Mouse (Mus musculus) neural tube, embryonic 13.5 days (tissue): ENCODE measurements at regions not wholly inside any gene's neighbourhood (a gene's known extent, or its start where the extent isn't known, plus 50 kb on each side); places are given as distances from the start of the nearest gene placed in this dataset.

ENCODE experiments used
- ATAC-seq: fragments of 200-750 bp; cut with Nextera tagmentation; 2 replicates; pipeline ENCODE4 v1.8.0; 2017; ENCODE audit warnings: low read depth, mild to moderate bottlenecking, moderate TSS enrichment, moderate library complexity
- H3K27ac ChIP-seq: fragments of 300-500 bp; sonication (generic); replicated peaks from 2 replicates; pipeline ENCODE4 v1.5.1; 2015; ENCODE audit warnings: moderate library complexity, mild to moderate bottlenecking, inconsistent platforms
- H3K27me3 ChIP-seq: fragments of 300-500 bp; sonication (generic); 2 replicates; pipeline ENCODE4 v1.6.1; 2015; ENCODE audit warnings: mild to moderate bottlenecking, inconsistent platforms
- H3K36me3 ChIP-seq: fragments of 300-500 bp; sonication (generic); 2 replicates; pipeline ENCODE4 v1.6.1; 2015; ENCODE audit warnings: mild to moderate bottlenecking, inconsistent platforms
- H3K4me1 ChIP-seq: fragments of 300-500 bp; sonication (generic); replicated peaks from 2 replicates; pipeline ENCODE4 v1.6.1; 2015; ENCODE audit warnings: inconsistent platforms
- H3K4me2 ChIP-seq: fragments of 300-500 bp; sonication (generic); 2 replicates; pipeline ENCODE4 v1.6.1; 2015; ENCODE audit warnings: inconsistent platforms, mild to moderate bottlenecking, moderate library complexity
- H3K4me3 ChIP-seq: fragments of 300-500 bp; sonication (generic); 2 replicates; pipeline ENCODE4 v1.5.1; 2015; ENCODE audit warnings: mild to moderate bottlenecking, inconsistent platforms
- H3K9ac ChIP-seq: fragments of 300-500 bp; sonication (generic); 2 replicates; pipeline ENCODE4 v1.6.1; 2015; ENCODE audit warnings: moderate library complexity, mild to moderate bottlenecking, inconsistent platforms
- H3K9me3 ChIP-seq: fragments of 300-500 bp; sonication (generic); 2 replicates; pipeline ENCODE4 v1.6.1; 2016; ENCODE audit warnings: inconsistent platforms
- WGBS: fragments of 180-500 bp; shearing (Covaris S2); methylation state at CpG from one replicate; pipeline ENCODE4 v1.1.7; 2015; 5-methylcytosine and 5-hydroxymethylcytosine counted together

DNA sequence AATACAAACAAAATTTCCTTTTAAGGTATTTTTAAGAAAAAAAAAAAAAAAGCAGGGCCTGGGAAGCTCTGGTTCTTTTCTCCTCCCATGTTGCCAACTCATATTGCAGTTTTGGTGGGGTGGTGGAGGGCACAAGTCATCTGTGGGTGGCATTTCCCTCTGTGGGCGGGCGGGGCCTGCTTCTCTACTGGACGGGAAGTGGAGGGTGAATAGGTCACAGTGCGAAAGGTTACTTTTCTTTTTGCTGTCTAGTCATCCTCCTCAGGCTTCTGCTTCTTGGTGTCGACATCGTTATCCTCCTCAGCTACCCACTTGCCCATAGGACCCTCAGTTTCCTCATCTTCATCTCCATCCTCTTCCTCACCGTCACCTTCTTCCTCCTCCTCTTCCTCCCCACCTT, 55.3 kb upstream of the Plcb1 start:
- Histone ChIP-seq H3K27me3 (no peaks in the 10 kb centered on the region), H3K4me3 (no peak overlapping the region), H3K36me3 (no peaks in the 10 kb centered on the region), H3K9me3 (no peaks in the 10 kb centered on the region), H3K27ac (no peak overlapping the region), H3K4me1 (no peaks in the 10 kb centered on the region), H3K9ac (no peak overlapping the region), H3K4me2 (no peak overlapping the region)
- no peak for ATAC-seq
- WGBS: 88% methylated on average over 7 of the region's 7 CpGs

DNA sequence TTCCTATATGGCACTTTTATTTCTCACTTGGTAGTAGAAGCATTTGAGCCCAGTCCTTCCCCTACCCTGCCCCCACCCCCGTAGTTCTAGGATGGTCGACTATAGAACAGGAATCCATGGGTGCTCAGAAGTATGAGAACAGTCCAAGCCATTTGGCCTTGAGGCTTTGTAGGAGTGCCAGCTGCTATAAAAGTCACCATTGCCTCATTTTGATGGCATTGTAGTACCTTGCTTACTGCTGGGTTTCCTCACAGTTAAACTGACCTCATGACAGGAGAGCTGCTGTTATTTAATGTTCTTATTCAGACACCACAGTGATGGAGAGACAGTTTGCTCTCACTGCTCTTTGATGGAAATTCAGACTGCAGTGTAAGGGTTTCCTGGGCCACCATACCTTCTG, 59.2 kb upstream of the Plcb1 start:
- no peak overlapping the region for H3K4me2 ChIP-seq
- H3K9me3 ChIP-seq: no peaks in the 10 kb centered on the region
- H3K27me3 ChIP-seq: no peaks in the 10 kb centered on the region
- no peak overlapping the region for H3K27ac ChIP-seq
- H3K9ac ChIP-seq: no peak overlapping the region
- WGBS: 34% methylated on average over 2 of the region's 2 CpGs
- H3K4me1 ChIP-seq: no peaks in the 10 kb centered on the region
- ATAC-seq: peak; percentile 36; the same call in 1 of the 2 replicates
- no peaks in the 10 kb centered on the region for H3K36me3 ChIP-seq
- H3K4me3 ChIP-seq: no peak overlapping the region

GRCm38 (mm10) chr2:134724071-134724470, 61.8 kb upstream of the Plcb1 start:
- no peaks in the 10 kb centered on the region for H3K36me3 ChIP-seq
- no peaks in the 10 kb centered on the region for H3K4me1 ChIP-seq
- no peaks in the 10 kb centered on the region for H3K9me3 ChIP-seq
- H3K9ac ChIP-seq: no peak overlapping the region
- H3K4me3 ChIP-seq: no peak overlapping the region
- WGBS: 82% methylated on average over 10 of the region's 10 CpGs
- no peaks in the 10 kb centered on the region for H3K27me3 ChIP-seq
- H3K27ac ChIP-seq: no peak overlapping the region
- no peak overlapping the region for H3K4me2 ChIP-seq
- no peak for ATAC-seq

DNA sequence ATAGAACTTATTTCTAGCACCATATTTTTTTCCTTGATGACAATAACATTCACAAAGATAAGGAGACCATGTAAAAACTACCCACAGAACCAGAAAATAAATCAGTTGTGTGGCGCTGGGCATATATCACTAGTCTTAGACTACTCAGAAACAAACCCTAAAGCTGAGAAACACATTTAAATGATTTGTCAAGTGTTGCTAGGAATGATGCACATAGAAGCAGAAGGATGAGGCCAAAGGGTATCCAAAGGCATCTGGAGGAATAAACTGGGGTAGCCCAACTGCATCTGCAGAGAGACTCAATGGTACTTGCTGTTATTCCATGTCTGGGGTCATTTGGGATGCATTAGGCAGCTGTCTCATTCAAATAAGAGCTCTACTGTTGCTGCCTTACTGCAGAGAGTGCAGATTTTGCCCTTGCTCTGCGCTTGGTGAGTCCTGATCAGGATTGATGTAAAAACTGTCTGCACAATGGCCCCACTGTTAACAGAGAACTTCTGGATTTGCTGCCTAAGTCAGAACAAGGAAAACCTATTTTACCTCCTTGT, 68.0 kb upstream of the Plcb1 start:
- Histone ChIP-seq H3K27ac (no peak overlapping the region), H3K9ac (no peak overlapping the region), H3K4me2 (no peak overlapping the region), H3K27me3 (no peaks in the 10 kb centered on the region), H3K4me3 (no peak overlapping the region), H3K36me3 (no peaks in the 10 kb centered on the region), H3K4me1 (no peaks in the 10 kb centered on the region), H3K9me3 (no peaks in the 10 kb centered on the region)
- 68% methylated on average over 2 of the region's 2 CpGs for WGBS
- ATAC-seq: no peak

GRCm38 (mm10) chr2:134716531-134716930, 69.3 kb upstream of the Plcb1 start:
- no peak overlapping the region for H3K4me3 ChIP-seq
- no peaks in the 10 kb centered on the region for H3K36me3 ChIP-seq
- no peaks in the 10 kb centered on the region for H3K9me3 ChIP-seq
- H3K4me1 ChIP-seq: no peaks in the 10 kb centered on the region
- no peak for ATAC-seq
- no peaks in the 10 kb centered on the region for H3K27me3 ChIP-seq
- no peak overlapping the region for H3K4me2 ChIP-seq
- H3K9ac ChIP-seq: no peak overlapping the region
- 100% methylated on average over 1 of the region's 1 CpGs for WGBS
- no peak overlapping the region for H3K27ac ChIP-seq

DNA sequence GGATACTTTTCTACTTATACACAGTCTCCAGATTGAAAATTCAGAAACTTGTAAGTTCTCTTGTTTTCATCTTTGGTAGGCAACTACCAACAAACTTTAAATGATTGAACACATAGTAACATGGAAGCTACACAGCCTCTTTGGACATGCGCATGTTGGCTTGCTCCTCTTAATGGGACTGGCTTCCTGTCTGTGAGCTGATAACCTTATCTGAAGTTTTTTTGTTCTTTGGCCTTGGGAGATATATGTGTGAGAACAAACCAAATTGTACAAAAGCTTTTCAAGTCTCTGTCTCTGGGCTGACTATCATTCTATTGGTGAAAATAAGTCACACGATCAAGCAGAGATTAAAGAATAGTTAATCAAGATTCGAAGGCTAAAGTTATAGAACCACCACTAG, 70.1 kb upstream of the Tmx4 start:
- Histone ChIP-seq H3K4me2 (no peak overlapping the region), H3K4me1 (no peaks in the 10 kb centered on the region), H3K9me3 (no peaks in the 10 kb centered on the region), H3K27ac (no peak overlapping the region), H3K36me3 (no peaks in the 10 kb centered on the region), H3K27me3 (no peaks in the 10 kb centered on the region), H3K4me3 (no peak overlapping the region), H3K9ac (no peak overlapping the region)
- no peak for ATAC-seq
- 94% methylated on average over 3 of the region's 3 CpGs for WGBS

GRCm38 (mm10) chr2:134708754-134709153, 64.8 kb upstream of the Tmx4 start:
- Histone ChIP-seq H3K4me3 (no peak overlapping the region), H3K4me1 (no peaks in the 10 kb centered on the region), H3K4me2 (no peak overlapping the region), H3K36me3 (no peaks in the 10 kb centered on the region), H3K9me3 (no peaks in the 10 kb centered on the region), H3K9ac (no peak overlapping the region), H3K27ac (no peak overlapping the region), H3K27me3 (no peaks in the 10 kb centered on the region)
- ATAC-seq: no peak
- WGBS: 39% methylated on average over 1 of the region's 1 CpGs

DNA sequence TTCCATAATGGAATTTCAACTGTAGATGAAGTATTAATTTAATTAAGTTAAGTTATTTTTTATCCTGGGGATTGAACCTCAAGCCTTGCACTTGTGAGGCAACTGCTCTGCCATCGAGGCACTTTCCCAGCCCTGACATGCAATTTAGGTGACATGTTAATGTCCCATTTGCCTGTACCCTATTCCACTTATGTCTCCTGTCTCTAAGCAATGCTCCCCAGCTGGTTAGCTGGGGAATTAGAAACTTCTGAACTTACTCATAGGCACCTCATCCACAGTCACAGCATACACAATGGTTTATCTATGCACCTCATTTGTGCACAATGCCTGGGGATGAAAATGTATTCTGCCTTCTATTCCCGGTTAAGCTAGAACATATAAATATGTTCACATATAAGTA, 59.1 kb upstream of the Tmx4 start:
- Histone ChIP-seq H3K36me3 (no peaks in the 10 kb centered on the region), H3K4me3 (no peak overlapping the region), H3K27me3 (no peaks in the 10 kb centered on the region), H3K9ac (no peak overlapping the region), H3K4me1 (no peaks in the 10 kb centered on the region), H3K27ac (no peak overlapping the region), H3K9me3 (0 out of 2 replicates have a peak, but pooled peaks cover 5% of the 10 kb centered on the region), H3K4me2 (no peak overlapping the region)
- WGBS: 82% methylated on average over 2 of the region's 2 CpGs
- no peak for ATAC-seq

DNA sequence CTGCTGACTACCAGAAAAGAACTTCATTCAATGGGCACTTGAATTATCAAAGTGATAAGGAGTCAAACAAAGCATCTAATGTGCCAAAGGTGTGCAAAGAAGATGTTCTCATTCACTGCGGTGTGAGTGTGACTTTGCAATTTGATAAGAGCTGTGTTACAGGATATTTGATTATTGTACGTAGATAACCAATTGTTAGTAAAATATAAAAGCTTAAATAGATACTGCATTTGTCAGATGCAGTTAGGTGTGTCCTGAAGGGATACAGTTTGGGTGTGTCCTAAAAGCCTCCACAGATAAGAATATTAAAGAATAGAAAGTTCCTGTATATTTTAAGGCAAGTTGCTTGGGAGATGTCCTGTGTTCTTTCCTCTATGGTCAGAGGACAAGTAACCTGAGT, 53.5 kb upstream of the Tmx4 start:
- 0 out of 2 replicates have a peak, but pooled peaks cover 5% of the 10 kb centered on the region for H3K9me3 ChIP-seq
- no peaks in the 10 kb centered on the region for H3K27me3 ChIP-seq
- no peaks in the 10 kb centered on the region for H3K4me1 ChIP-seq
- no peak overlapping the region for H3K27ac ChIP-seq
- no peak overlapping the region for H3K9ac ChIP-seq
- ATAC-seq: no peak
- H3K4me3 ChIP-seq: no peak overlapping the region
- H3K4me2 ChIP-seq: no peak overlapping the region
- 95% methylated on average over 2 of the region's 2 CpGs for WGBS
- no peaks in the 10 kb centered on the region for H3K36me3 ChIP-seq

DNA sequence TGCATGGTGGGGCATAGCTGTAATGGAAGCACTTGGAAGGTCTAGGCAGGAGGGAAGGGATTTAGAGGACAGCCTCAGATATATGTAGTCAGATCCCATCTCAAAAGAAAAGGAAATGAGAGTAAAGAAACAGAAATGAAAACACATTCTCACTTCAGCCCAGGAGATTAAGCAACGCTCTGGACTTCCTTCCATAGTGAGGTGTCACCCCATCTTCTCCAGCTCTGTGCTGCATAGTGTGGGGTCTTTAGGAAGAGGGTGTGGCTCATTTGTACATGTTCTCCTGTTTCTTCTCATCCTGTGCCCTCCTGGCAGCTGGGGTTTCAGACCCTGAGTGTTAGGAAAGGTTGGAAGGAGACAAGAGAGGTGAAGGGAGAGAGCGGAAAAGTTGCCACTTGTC, 52.4 kb upstream of the Tmx4 start:
- Histone ChIP-seq H3K36me3 (no peaks in the 10 kb centered on the region), H3K4me2 (no peak overlapping the region), H3K9me3 (0 out of 2 replicates have a peak, but pooled peaks cover 5% of the 10 kb centered on the region), H3K27ac (no peak overlapping the region), H3K4me3 (no peak overlapping the region), H3K4me1 (no peaks in the 10 kb centered on the region), H3K9ac (no peak overlapping the region), H3K27me3 (no peaks in the 10 kb centered on the region)
- 98% methylated on average over 2 of the region's 2 CpGs for WGBS
- no peak for ATAC-seq
